Mouse (Mus musculus) spleen, adult 2 months (tissue): Measurements from ENCODE around the gene Cacna1h.

ENCODE experiments used
- CTCF ChIP-seq: fragments of 200-500 bp; IDR thresholded peaks from 2 replicates; pipeline ENCODE4 v1.5.1; 2011; ENCODE audit warnings: mild to moderate bottlenecking, inconsistent platforms; ENCODE audit not compliant: insufficient read depth, insufficient read length, insufficient replicate concordance; ENCODE audit errors: extremely low read depth
- POLR2A ChIP-seq: fragments of 200-500 bp; IDR thresholded peaks from 2 replicates; pipeline ENCODE4 v1.6.1; 2011; ENCODE audit warnings: low read depth, low read length, inconsistent platforms

DNA sequence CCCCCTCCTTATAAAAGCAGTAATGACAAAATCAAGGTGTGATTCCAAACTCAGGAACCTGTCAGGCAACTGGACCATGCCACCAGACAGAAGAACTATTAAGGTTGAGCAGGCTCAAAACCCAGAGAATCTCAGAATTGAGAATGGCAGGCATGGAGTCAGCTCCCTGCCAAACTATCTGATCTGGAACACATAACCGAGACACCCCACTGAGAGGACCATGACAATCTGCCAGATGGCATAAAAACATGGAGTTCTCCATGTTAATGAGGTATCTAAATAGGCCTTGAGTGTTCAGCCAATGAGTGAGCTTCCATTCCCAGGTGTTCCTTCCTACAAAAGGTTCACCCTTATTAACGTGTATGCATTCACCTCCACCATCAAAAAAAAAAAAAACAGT is 72.3 kb downstream of the Cacna1h start:
- TF ChIP-seq CTCF = no peak
- no peak for TF ChIP-seq POLR2A
